Mouse (Mus musculus): ENCODE results near the gene Olfr543. TPM values are rescaled to one million over a fixed set of nuclear protein-coding genes. Genes with fewer than 3 reads are reported as not detected.

Gene Olfr543
- 0.56 TPM for polyA plus RNA-seq (2014; fragmentation: Illumina TruSeq; extraction: RNeasy Lipid Tissue Mini Kit (QIAGEN cat#74804); ENCODE audit: low read depth, low replicate concordance)

DNA sequence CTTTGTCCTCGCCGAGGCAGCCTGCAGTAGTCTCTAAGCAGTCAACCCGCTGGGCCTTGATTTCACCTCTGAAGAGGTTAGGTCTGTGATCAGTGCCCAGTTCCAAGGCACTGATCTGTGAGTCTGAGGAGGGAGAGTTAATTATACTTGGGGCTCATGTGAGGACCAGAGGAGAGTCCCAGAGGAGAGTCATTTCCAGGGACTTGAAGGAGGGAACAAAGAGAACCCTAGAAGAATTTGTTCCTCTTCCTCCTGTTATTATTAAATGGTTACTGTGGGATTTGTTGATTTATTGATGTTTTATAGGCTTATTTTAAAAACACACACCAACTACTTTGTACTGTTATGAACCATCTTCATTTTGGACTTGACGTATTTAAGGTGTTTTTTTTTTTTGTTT is at the start of gene Olfr543:
Gene Olfr543, minus strand, starts transcription at position 101 of the 400 bp plus-strand sequence.

DNA sequence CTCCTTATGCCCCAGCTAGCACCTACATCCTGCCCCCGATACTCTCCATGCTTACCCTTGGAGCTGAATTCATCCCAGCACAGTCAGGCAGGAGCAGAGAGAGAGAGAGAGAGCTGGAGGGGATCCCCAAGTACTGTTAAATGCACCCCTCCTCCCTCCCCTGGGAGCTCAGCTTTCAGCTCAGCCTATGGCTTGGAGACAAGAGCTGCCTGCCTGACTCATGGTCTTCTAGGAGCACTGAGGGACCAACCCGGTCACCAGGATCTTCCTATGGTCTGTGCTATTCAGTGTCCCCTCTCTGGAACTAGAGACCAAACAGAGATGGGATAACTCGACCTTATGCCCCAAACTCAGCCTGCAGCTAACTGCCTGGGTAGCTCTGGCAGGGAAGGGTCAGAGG is 18.0 kb upstream of the Olfr543 start, which contains the start of gene Olfr545:
Gene Olfr545, minus strand, starts transcription at position 101 of the 400 bp plus-strand sequence.

DNA sequence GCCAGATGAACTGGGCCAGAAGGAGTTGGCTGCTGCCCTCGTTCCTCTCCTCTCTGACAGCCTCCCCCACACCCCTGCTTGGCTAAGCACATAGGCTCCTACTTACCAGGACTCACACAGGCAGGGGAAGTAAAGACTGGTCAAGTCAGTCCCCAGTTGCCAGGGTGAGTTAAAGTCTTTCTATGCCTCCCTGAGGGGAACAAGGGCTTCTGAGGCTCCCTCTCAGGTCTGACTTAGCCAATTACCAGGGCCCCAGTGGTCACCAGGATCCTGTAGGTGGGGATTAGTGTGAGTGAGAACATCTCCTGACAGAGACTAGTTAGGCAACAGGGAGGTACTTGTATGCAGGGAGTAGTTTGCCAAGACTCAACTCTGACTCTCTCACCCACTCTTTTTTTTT is 6.7 kb upstream of the Olfr543 start, which contains the start of gene Olfr544:
Gene Olfr544, minus strand, starts transcription at position 153 of the 400 bp plus-strand sequence.

DNA sequence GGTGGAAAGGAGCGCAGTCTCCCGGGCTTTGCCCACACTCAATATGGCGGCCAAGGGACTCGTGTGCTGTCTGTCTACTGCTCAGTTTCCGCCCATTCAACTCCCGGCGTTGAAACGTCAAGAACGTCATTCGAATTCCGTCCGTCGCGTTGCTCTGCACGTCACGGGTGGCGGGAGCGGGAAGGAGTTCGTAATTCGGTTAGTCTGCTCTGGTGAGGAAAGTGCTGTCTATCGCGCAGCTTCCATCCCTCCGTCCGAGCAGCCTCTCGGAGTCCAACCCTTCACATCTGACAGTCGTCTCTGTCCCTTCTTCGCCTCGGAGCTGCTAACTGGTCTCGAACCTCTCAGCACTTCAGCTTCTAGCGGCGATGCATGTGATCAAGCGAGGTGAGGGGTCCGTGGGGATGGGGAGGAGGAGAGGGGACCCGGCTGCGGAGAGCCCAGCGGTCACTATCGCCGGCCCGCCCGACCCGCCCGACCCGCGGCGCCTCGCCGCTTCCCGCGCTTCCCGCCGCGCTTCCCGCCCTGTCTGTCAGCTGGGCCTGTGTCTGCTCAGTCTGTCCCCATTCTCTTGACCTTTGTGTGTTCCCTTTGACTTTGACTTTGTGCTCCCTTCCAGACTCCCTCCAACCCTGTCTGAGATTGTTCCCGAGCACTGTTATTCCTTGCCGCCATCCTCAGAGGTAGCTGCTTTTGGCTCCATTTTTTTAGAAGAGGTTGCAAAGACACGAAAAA is 39.7 kb downstream of the Olfr543 start, which contains the start of gene Rrm1:
Gene Rrm1, plus strand, starts transcription at position 39 of the 735 bp plus-strand sequence.

Other genes with a start within 250 kb of the Olfr543 start
- 43.1 TPM for gene Rhog, start 225.6 kb downstream of the Olfr543 start, polyA plus RNA-seq (2014; fragmentation: Illumina TruSeq; extraction: RNeasy Lipid Tissue Mini Kit (QIAGEN cat#74804); ENCODE audit: low read depth, low replicate concordance)
- gene Stim1, start 213.9 kb downstream of the Olfr543 start, polyA plus RNA-seq (2014; fragmentation: Illumina TruSeq; extraction: RNeasy Lipid Tissue Mini Kit (QIAGEN cat#74804); ENCODE audit: low read depth, low replicate concordance): 47.4 TPM
- gene Rrm1, start 40.0 kb downstream of the Olfr543 start, polyA plus RNA-seq (2014; fragmentation: Illumina TruSeq; extraction: RNeasy Lipid Tissue Mini Kit (QIAGEN cat#74804); ENCODE audit: low read depth, low replicate concordance): 20.0 TPM
- gene Olfr544, start 6.6 kb upstream of the Olfr543 start, polyA plus RNA-seq (2014; fragmentation: Illumina TruSeq; extraction: RNeasy Lipid Tissue Mini Kit (QIAGEN cat#74804); ENCODE audit: low read depth, low replicate concordance): not detected
- not detected for gene Olfr545, start 17.9 kb upstream of the Olfr543 start, polyA plus RNA-seq (2014; fragmentation: Illumina TruSeq; extraction: RNeasy Lipid Tissue Mini Kit (QIAGEN cat#74804); ENCODE audit: low read depth, low replicate concordance)
- gene Olfr547, start 53.1 kb upstream of the Olfr543 start, polyA plus RNA-seq (2014; fragmentation: Illumina TruSeq; extraction: RNeasy Lipid Tissue Mini Kit (QIAGEN cat#74804); ENCODE audit: low read depth, low replicate concordance): not detected
- gene Olfr548-ps1, start 59.2 kb upstream of the Olfr543 start, polyA plus RNA-seq (2014; fragmentation: Illumina TruSeq; extraction: RNeasy Lipid Tissue Mini Kit (QIAGEN cat#74804); ENCODE audit: low read depth, low replicate concordance): not detected
- gene Olfr549, start 68.2 kb upstream of the Olfr543 start, polyA plus RNA-seq (2014; fragmentation: Illumina TruSeq; extraction: RNeasy Lipid Tissue Mini Kit (QIAGEN cat#74804); ENCODE audit: low read depth, low replicate concordance): not detected
- gene Trim21, start 83.8 kb upstream of the Olfr543 start, polyA plus RNA-seq (2014; fragmentation: Illumina TruSeq; extraction: RNeasy Lipid Tissue Mini Kit (QIAGEN cat#74804); ENCODE audit: low read depth, low replicate concordance): 11.5 TPM
- gene Olfr550, start 89.8 kb upstream of the Olfr543 start, polyA plus RNA-seq (2014; fragmentation: Illumina TruSeq; extraction: RNeasy Lipid Tissue Mini Kit (QIAGEN cat#74804); ENCODE audit: low read depth, low replicate concordance): not detected
- gene Olfr551, start 110.2 kb upstream of the Olfr543 start, polyA plus RNA-seq (2014; fragmentation: Illumina TruSeq; extraction: RNeasy Lipid Tissue Mini Kit (QIAGEN cat#74804); ENCODE audit: low read depth, low replicate concordance): not detected
- not detected for gene Olfr552, start 116.1 kb upstream of the Olfr543 start, polyA plus RNA-seq (2014; fragmentation: Illumina TruSeq; extraction: RNeasy Lipid Tissue Mini Kit (QIAGEN cat#74804); ENCODE audit: low read depth, low replicate concordance)
- gene Olfr553, start 136.5 kb upstream of the Olfr543 start, polyA plus RNA-seq (2014; fragmentation: Illumina TruSeq; extraction: RNeasy Lipid Tissue Mini Kit (QIAGEN cat#74804); ENCODE audit: low read depth, low replicate concordance): not detected
- not detected for gene Olfr554, start 156.8 kb upstream of the Olfr543 start, polyA plus RNA-seq (2014; fragmentation: Illumina TruSeq; extraction: RNeasy Lipid Tissue Mini Kit (QIAGEN cat#74804); ENCODE audit: low read depth, low replicate concordance)
- gene Olfr555, start 177.1 kb upstream of the Olfr543 start, polyA plus RNA-seq (2014; fragmentation: Illumina TruSeq; extraction: RNeasy Lipid Tissue Mini Kit (QIAGEN cat#74804); ENCODE audit: low read depth, low replicate concordance): not detected
- gene Olfr556, start 183.2 kb upstream of the Olfr543 start, polyA plus RNA-seq (2014; fragmentation: Illumina TruSeq; extraction: RNeasy Lipid Tissue Mini Kit (QIAGEN cat#74804); ENCODE audit: low read depth, low replicate concordance): not detected
- gene Trim68, start 205.6 kb upstream of the Olfr543 start, polyA plus RNA-seq (2014; fragmentation: Illumina TruSeq; extraction: RNeasy Lipid Tissue Mini Kit (QIAGEN cat#74804); ENCODE audit: low read depth, low replicate concordance): 32.3 TPM
- not detected for gene Olfr557, start 214.2 kb upstream of the Olfr543 start, polyA plus RNA-seq (2014; fragmentation: Illumina TruSeq; extraction: RNeasy Lipid Tissue Mini Kit (QIAGEN cat#74804); ENCODE audit: low read depth, low replicate concordance)
- gene Olfr558, start 220.5 kb upstream of the Olfr543 start, polyA plus RNA-seq (2014; fragmentation: Illumina TruSeq; extraction: RNeasy Lipid Tissue Mini Kit (QIAGEN cat#74804); ENCODE audit: low read depth, low replicate concordance): 1.8 TPM
- not detected for gene Olfr33, start 237.4 kb upstream of the Olfr543 start, polyA plus RNA-seq (2014; fragmentation: Illumina TruSeq; extraction: RNeasy Lipid Tissue Mini Kit (QIAGEN cat#74804); ENCODE audit: low read depth, low replicate concordance)
- not detected for gene Olfr559, start 245.8 kb upstream of the Olfr543 start, polyA plus RNA-seq (2014; fragmentation: Illumina TruSeq; extraction: RNeasy Lipid Tissue Mini Kit (QIAGEN cat#74804); ENCODE audit: low read depth, low replicate concordance)

Measured in adipose tissue, adult 10 weeks (tissue).